Mouse (Mus musculus) activated CD4-positive, CD25-positive, alpha-beta regulatory T cell (primary cell): Measurements from ENCODE around the gene Pla2g4a. TPM values are rescaled to one million over a fixed set of nuclear protein-coding genes. Genes with fewer than 3 reads are reported as not detected.

Experiments used
- polyA plus RNA-seq, 2 experiments: library from polyadenylated mRNA; unstranded; fragments of 100-300 nt; shearing (Covaris generic); gene quantifications; one replicate each; pipeline ENCODE4 v1.2.1; 2017

Pla2g4a gene
- polyA plus RNA-seq: under 1 TPM in 1 of 2 experiments, not detected in 1; 0.70 TPM

GRCm38 (mm10) chr1:149960734-149961424 is at the start of gene Pla2g4a:
Pla2g4a (minus strand) TSS chr1:149961290.

Other genes starting within 250 kb of the Pla2g4a start
- gene Ptgs2, start 138.7 kb upstream of the Pla2g4a start, polyA plus RNA-seq: not detected